Mouse (Mus musculus) testis, adult 2 months (tissue): Measurements from ENCODE around the gene Samd4b. TPM values are rescaled to one million over a fixed set of nuclear protein-coding genes. Genes with fewer than 3 reads are reported as not detected.
"Not testable (repeated sequence)": the region's sequence is repeated elsewhere in the genome, so short reads cannot be mapped to it uniquely, and the experiment has no call there.

Source experiments
- H3K27ac ChIP-seq: fragments of 200-500 bp; 2 replicates; pipeline ENCODE4 v1.5.1; 2012; ENCODE audit warnings: low read depth, low read length; ENCODE audit not compliant: control insufficient read depth, insufficient read depth
- H3K27me3 ChIP-seq: fragments of 200-500 bp; 2 replicates; pipeline ENCODE4 v1.6.1; 2012; ENCODE audit warnings: mild to moderate bottlenecking, low read length, moderate library complexity; ENCODE audit not compliant: control insufficient read depth, insufficient read depth
- H3K36me3 ChIP-seq: fragments of 200-500 bp; 2 replicates; pipeline ENCODE4 v1.6.1; 2012; ENCODE audit warnings: mild to moderate bottlenecking, low read length; ENCODE audit not compliant: control insufficient read depth, insufficient read depth
- H3K4me1 ChIP-seq: fragments of 200-500 bp; 2 replicates; pipeline ENCODE4 v1.6.1; 2012; ENCODE audit warnings: low read length; ENCODE audit not compliant: control insufficient read depth, insufficient read depth
- H3K4me3 ChIP-seq: fragments of 200-500 bp; 2 replicates; pipeline ENCODE4 v1.5.1; 2012; ENCODE audit warnings: low read depth, mild to moderate bottlenecking, low read length, moderate library complexity, mixed read lengths; ENCODE audit not compliant: control insufficient read depth
- CTCF ChIP-seq: fragments of 200-500 bp; IDR thresholded peaks from 2 replicates; pipeline ENCODE4 v1.5.1; 2012; ENCODE audit warnings: low read depth, mild to moderate bottlenecking, inconsistent platforms, low read length, moderate library complexity; ENCODE audit not compliant: control insufficient read depth, insufficient read depth, insufficient replicate concordance
- POLR2A ChIP-seq: fragments of 200-500 bp; IDR thresholded peaks from 2 replicates; pipeline ENCODE4 v1.6.1; 2012; ENCODE audit warnings: low read depth, mild to moderate bottlenecking, inconsistent platforms, low read length, moderate library complexity; ENCODE audit not compliant: control insufficient read depth
- polyA plus RNA-seq: library from polyadenylated mRNA; depleted of rRNA; stranded (reverse); fragments of >200 nt; gene quantifications from 2 replicates; pipeline ENCODE4 v1.2.3, GENCODE M21; 2012

Gene Samd4b
- polyA plus RNA-seq, 1 experiment: 234 TPM

- peaks cover 31% of the 10 kb centered on the region for H3K4me1 ChIP-seq
- H3K4me3 ChIP-seq: no peak overlapping the region
- no peak overlapping the region for H3K27ac ChIP-seq
- TF ChIP-seq CTCF (no peak), POLR2A (no peak)
- peaks cover 4% of the 10 kb centered on the region for H3K27me3 ChIP-seq
- no peaks in the 10 kb centered on the region for H3K36me3 ChIP-seq
These were observed 52.1 kb downstream of the Samd4b start for GRCm38 (mm10) chr7:28545891-28546210.

- TF ChIP-seq POLR2A (no peak; the same call in 1 of the 2 replicates), CTCF (peak; percentile 13; the same call in 1 of the 2 replicates)
- H3K4me1 ChIP-seq: peaks cover 31% of the 10 kb centered on the region
These were observed 52.7 kb downstream of the Samd4b start for GRCm38 (mm10) chr7:28545048-28545890.

GRCm38 (mm10) chr7:28544051-28544601, 53.8 kb downstream of the Samd4b start:
- Histone ChIP-seq H3K36me3 (no peaks in the 10 kb centered on the region), H3K4me1 (peaks cover 31% of the 10 kb centered on the region), H3K27ac (no peak overlapping the region), H3K4me3 (0 out of 2 replicates have a peak overlapping the region, but pooled peaks have one; percentile 3), H3K27me3 (peaks cover 4% of the 10 kb centered on the region)
- TF ChIP-seq POLR2A (no peak), CTCF (no peak)

More at GRCm38 (mm10) chr7:28545048-28545890, 52.7 kb downstream of the Samd4b start:
- no peak overlapping the region; the same call in 1 of the 2 replicates for H3K4me3 ChIP-seq
- no peaks in the 10 kb centered on the region for H3K36me3 ChIP-seq
- no peak overlapping the region for H3K27ac ChIP-seq
- H3K27me3 ChIP-seq: peaks cover 4% of the 10 kb centered on the region

- Histone ChIP-seq H3K27ac (no peak within 1 kb of the TSS), H3K4me1 (peaks cover 22% of the 10 kb centered on the region), H3K4me3 (no peak within 1 kb of the TSS), H3K27me3 (peaks cover 2% of the 10 kb centered on the region), H3K36me3 (no peaks in the 10 kb centered on the region)
- no peak for TF ChIP-seq POLR2A
- TF ChIP-seq CTCF: no peak
These were observed 57.4 kb downstream of the Samd4b start, which contains the start of gene Sycn for GRCm38 (mm10) chr7:28540526-28540925. Sycn (plus strand) TSS chr7:28540885.

GRCm38 (mm10) chr7:28538886-28539285, 59.1 kb downstream of the Samd4b start:
- not testable (repeated sequence) for H3K27me3 ChIP-seq, H3K4me3 ChIP-seq, H3K27ac ChIP-seq, H3K4me1 ChIP-seq, H3K36me3 ChIP-seq

GRCm38 (mm10) chr7:28532005-28532404, 65.9 kb downstream of the Samd4b start:
- Histone ChIP-seq H3K27me3 (no peaks in the 10 kb centered on the region), H3K36me3 (no peaks in the 10 kb centered on the region), H3K27ac (no peak overlapping the region), H3K4me3 (no peak overlapping the region), H3K4me1 (peaks cover 19% of the 10 kb centered on the region)
- TF ChIP-seq POLR2A (no peak), CTCF (no peak)

GRCm38 (mm10) chr7:28527922-28528719, 69.8 kb downstream of the Samd4b start:
- no peaks in the 10 kb centered on the region for H3K36me3 ChIP-seq
- H3K4me1 ChIP-seq: peaks cover 14% of the 10 kb centered on the region
- peak overlapping the region; percentile 1; the same call in 1 of the 2 replicates for H3K27ac ChIP-seq
- TF ChIP-seq CTCF (peak; percentile 81), POLR2A (no peak)
- peak overlapping the region; percentile 64 for H3K4me3 ChIP-seq
- H3K27me3 ChIP-seq: no peaks in the 10 kb centered on the region

- not testable (repeated sequence) for H3K4me3 ChIP-seq, H3K27me3 ChIP-seq, H3K4me1 ChIP-seq, H3K36me3 ChIP-seq, H3K27ac ChIP-seq
These were observed 75.4 kb downstream of the Samd4b start, which contains the start of gene Ifnl3 for GRCm38 (mm10) chr7:28522536-28522935. Ifnl3 (plus strand) TSS chr7:28522836.
